7 mouse cellular contexts compared by ENCODE assay signal in the genomic region with DNA sequence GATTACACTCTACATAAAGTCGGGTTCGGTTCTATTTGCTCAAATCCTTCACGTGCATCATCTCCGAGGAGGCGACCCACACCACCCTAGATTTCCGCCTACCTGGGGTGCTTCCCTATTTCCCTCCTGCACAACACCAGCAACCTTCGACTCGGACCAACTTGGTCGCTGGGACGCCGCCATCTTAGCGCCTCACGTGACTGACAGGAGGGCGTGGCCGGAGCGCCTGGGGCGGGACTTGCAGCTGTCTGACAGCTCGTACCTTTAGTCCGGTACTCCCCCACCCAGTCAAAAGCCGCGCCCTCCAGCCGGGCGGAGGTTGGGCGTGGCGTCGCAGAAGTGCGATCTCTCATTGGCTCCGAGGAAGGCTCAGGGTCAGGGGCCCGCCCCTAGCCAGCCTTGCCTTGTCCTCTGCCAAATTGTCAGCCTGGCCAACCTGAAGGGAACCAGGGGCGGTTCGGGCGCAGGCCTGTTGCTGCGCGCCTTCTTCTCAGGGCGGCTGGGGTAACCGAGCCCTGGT. TPM values are rescaled to one million over a fixed set of nuclear protein-coding genes. Genes with fewer than 3 reads are reported as not detected.
DNase-seq lines count a peak whose midpoint lies in the region; ATAC-seq lines count a peak whose summit lies in the region.

A gene (minus strand): TSS at position 209 of the 520 bp plus-strand sequence.

- no peaks in the 10 kb centered on the region; the same call in 1 of the 2 replicates for H3K4me1 ChIP-seq in intestine, embryonic 15.5 days (replicated peaks)
- H3K4me1 ChIP-seq in midbrain, embryonic 10.5 days, result peaks cover 19% of the 10 kb centered on the region

- intact Hi-C loops in gastrocnemius, postnatal 36 days (cut with DNase I), result no loop called here
- intact Hi-C loops in left cerebral cortex, postnatal 25 days (cut with DNase I), result loop anchor here (1.0 to 2.0 kb wide), 2 partner anchors 19 to 33 kb away; a partner anchor contains a TSS

- H3K9me3 ChIP-seq in intestine, embryonic 15.5 days, result no peaks in the 10 kb centered on the region
- H3K9me3 ChIP-seq in midbrain, embryonic 10.5 days (replicated peaks), result no peaks in the 10 kb centered on the region

- H3K27me3 ChIP-seq in intestine, embryonic 15.5 days (replicated peaks), result no peaks in the 10 kb centered on the region
- H3K27me3 ChIP-seq in midbrain, embryonic 10.5 days (ENCODE audit: low read depth, poor library complexity, severe bottlenecking), result peaks cover 9% of the 10 kb centered on the region; the same call in 1 of the 2 replicates

- H3K9ac ChIP-seq in intestine, embryonic 15.5 days, result peak within 1 kb of the TSS; percentile 67

- peak; percentile 100 for ATAC-seq in intestine, embryonic 15.5 days

- H3K4me2 ChIP-seq in intestine, embryonic 15.5 days (replicated peaks), result peak within 1 kb of the TSS; percentile 94

- whole genome bisulfite sequencing in intestine, embryonic 15.5 days, result under 1% methylated on average over 36 of the region's 36 CpGs
- WGBS in midbrain, embryonic 10.5 days, result under 1% methylated on average over 36 of the region's 36 CpGs

- DNase-seq in adrenal gland, adult 2 months, result peak; percentile 100
- DNase-seq in embryo, embryonic 11.5 days (ENCODE audit: low read depth, low spot score), result peak; percentile 97
- DNase-seq in gastrocnemius, postnatal 36 days, result peak; percentile 98 to 99
- DNase-seq in left cerebral cortex, postnatal 25 days (ENCODE audit: low spot score in 2 of 2), result peak; percentile 97 to 100
- DNase-seq in midbrain, embryonic 10.5 days (ENCODE audit: low spot score), result peak; percentile 98
- peak; percentile 94 for DNase-seq in right cerebral cortex, postnatal 4 days

- no peaks in the 10 kb centered on the region for H3K36me3 ChIP-seq in intestine, embryonic 15.5 days
- H3K36me3 ChIP-seq in midbrain, embryonic 10.5 days, result no peaks in the 10 kb centered on the region

- peak within 1 kb of the TSS; percentile 62 for H3K4me3 ChIP-seq in intestine, embryonic 15.5 days (replicated peaks)
- peak within 1 kb of the TSS; percentile 72 for H3K4me3 ChIP-seq in midbrain, embryonic 10.5 days

- peak within 1 kb of the TSS; percentile 45; the same call in 1 of the 2 replicates for H3K27ac ChIP-seq in intestine, embryonic 15.5 days
- H3K27ac ChIP-seq in midbrain, embryonic 10.5 days (replicated peaks), result peak within 1 kb of the TSS; percentile 88

RNA-seq across cellular contexts. Expression of the gene that starts here (rescaled TPM):
- total RNA-seq in adrenal gland, adult 2 months (2021), result 10 to 100 TPM; 19.3 to 25.7 TPM
- polyA plus RNA-seq in adrenal gland, adult 2 months (2012; rRNA removed), result 3.2 and 3.5 TPM in 2 replicates
- 10 to 100 TPM; 16.0 to 17.9 TPM for total RNA-seq in gastrocnemius, postnatal 36 days (2021)
- 34.5 and 34.6 TPM in 2 replicates for polyA plus RNA-seq in intestine, embryonic 15.5 days (2015; fragmentation: Nextera tagmentation; extraction: Ambion mirVana)
- total RNA-seq in left cerebral cortex, postnatal 25 days (2021), result 10 to 100 TPM; 22.6 to 24.0 TPM
- 41.2 and 43.6 TPM in 2 replicates for polyA plus RNA-seq in midbrain, embryonic 10.5 days (2016; fragmentation: Nextera tagmentation; extraction: Ambion mirVana)

Comparison
In these comparisons a context has a peak if more than half of its experiments do, and no peak if none do; other contexts are left out.
1. Peak in every context shown above with its lines: DNase-seq, ATAC-seq, H3K4me3 ChIP-seq and H3K27ac ChIP-seq.